Mouse (Mus musculus): Measurements from ENCODE around the gene Usp39.

GRCm38 (mm10) chr6:72344396-72345073, 449 bp downstream of the Usp39 start:
- TF ChIP-seq CTCF (conservative IDR thresholded peaks at IDR 0.05; ENCODE audit: insufficient read depth, insufficient read length, low read depth, low read length) (no peak), POLR2A (IDR thresholded peaks at IDR 0.05; ENCODE audit: low read depth, low read length) (no peak)
